Mouse (Mus musculus) megakaryocyte, embryonic 14.5 days (primary cell): ENCODE results near the gene Hvcn1.

Source experiments
- FLI1 ChIP-seq: IDR thresholded peaks from 2 replicates; pipeline ENCODE4 v1.6.1; 2012; ENCODE audit warnings: low read length, inconsistent platforms, mixed read lengths
- GATA1 ChIP-seq: IDR thresholded peaks from 3 replicates; pipeline ENCODE4 v1.6.1; 2012; ENCODE audit warnings: mixed read lengths, low read length, inconsistent platforms, borderline replicate concordance

DNA sequence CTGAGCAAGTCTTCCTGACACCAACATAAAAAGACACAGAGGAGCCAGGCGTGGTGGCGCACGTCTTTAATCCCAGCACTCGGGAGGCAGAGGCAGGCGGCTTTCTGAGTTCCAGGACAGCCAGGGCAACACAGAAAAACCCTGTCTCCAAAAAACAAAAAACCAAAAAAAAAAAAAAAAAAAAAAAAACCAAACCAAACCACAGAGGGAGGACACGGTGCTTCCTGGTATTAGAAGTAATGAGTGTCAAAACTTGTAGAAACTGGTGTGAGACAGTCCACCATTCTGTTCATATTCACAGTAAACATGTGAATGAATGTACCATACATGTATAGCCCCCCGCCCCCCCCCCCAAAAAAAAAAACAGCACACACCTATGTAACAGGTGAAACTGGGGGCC lies 30.6 kb upstream of the Hvcn1 start:
- TF ChIP-seq GATA1 (no peak), FLI1 (no peak)
